Mouse (Mus musculus): ENCODE measurements around the gene Ints13.

DNA sequence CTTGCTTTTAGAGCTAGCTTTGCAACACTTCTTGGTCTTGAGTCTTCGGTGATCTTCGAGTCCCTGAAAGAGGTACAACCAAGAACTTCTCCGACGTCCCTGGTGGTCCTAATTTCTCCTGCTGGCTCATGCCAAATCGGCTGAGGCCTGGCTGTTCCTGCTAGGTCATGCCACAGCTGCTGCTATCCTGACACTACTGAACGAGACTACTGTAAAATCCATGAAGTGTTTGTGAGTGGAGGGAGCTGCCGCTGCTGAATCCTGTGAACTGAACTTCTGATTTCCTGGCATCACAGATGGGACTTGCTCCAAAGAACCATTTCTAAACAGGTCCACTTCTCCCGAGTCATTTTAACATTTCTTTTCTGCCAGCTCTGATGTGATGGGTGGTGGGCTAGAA lies 64.3 kb downstream of the Ints13 start:
- TF ChIP-seq POLR2A (IDR thresholded peaks at IDR 0.05; ENCODE audit: low read depth, low read length) (no peak), CTCF (IDR thresholded peaks at IDR 0.05; ENCODE audit: extremely low read depth, insufficient read depth, insufficient read length, insufficient replicate concordance) (no peak)
